Mouse (Mus musculus) bone marrow, adult 2 months (tissue): ENCODE data around the gene Hnrnpa0.

Experiments
- CTCF ChIP-seq: fragments of 200-500 bp; IDR thresholded peaks from 2 replicates; pipeline ENCODE4 v1.5.1; 2011; ENCODE audit warnings: low read length, control low read depth; ENCODE audit not compliant: control insufficient read depth, insufficient read depth
- POLR2A ChIP-seq: fragments of 200-500 bp; IDR thresholded peaks from 2 replicates; pipeline ENCODE4 v1.6.1; 2011; ENCODE audit warnings: low read depth, mild to moderate bottlenecking, control low read depth, low read length, borderline replicate concordance; ENCODE audit not compliant: control insufficient read depth

DNA sequence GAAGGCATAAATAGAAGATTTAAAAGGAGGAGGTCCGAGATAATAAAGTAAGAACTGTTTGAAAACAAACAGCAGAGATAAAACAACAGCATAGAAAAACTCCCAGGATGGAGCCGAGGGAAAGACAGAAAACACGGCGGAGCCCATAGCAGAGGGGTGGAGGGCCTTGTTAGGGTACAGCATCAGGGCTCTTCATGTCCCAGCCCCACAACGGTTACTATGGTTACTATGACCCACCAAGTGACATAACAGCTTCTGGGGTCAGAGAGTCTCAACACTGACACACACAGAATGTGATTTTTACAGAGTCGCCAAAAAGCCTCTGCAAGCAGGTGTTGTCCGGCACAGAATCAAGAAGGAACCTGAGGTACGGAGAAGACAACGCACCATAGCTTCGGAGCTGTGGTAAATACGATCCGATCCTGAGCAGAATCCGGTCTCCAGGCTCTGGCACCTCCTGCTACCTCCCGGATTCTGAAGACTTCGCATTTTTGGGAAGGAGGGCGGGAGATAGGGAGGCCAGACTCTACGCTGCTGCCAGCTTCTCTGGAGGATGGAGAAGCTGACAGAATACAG, 20.0 kb upstream of the Hnrnpa0 start:
- no peak for TF ChIP-seq POLR2A
- TF ChIP-seq CTCF, result no peak
